Mouse (Mus musculus) embryonic fibroblast, embryonic 13.5 days (primary cell): ENCODE data around the gene Srr. TPM values are rescaled to one million over a fixed set of nuclear protein-coding genes. Genes with fewer than 3 reads are reported as not detected.

Experiments
- H3K27ac ChIP-seq: 2 replicates; pipeline ENCODE4 v1.5.1; 2012; ENCODE audit warnings: low read length, control low read depth, inconsistent platforms; ENCODE audit not compliant: insufficient read depth
- H3K4me1 ChIP-seq: 2 replicates; pipeline ENCODE4 v1.6.1; 2011; ENCODE audit warnings: low read length; ENCODE audit not compliant: control insufficient read depth, insufficient read depth
- H3K4me3 ChIP-seq: 2 replicates; pipeline ENCODE4 v1.5.1; 2011; ENCODE audit warnings: mild to moderate bottlenecking, control low read depth, low read length; ENCODE audit not compliant: insufficient read depth
- CTCF ChIP-seq: IDR thresholded peaks from 2 replicates; pipeline ENCODE4 v1.5.1; 2011; ENCODE audit warnings: mild to moderate bottlenecking, control low read depth, low read length, moderate library complexity, borderline replicate concordance; ENCODE audit not compliant: insufficient read depth
- POLR2A ChIP-seq: IDR thresholded peaks from 2 replicates; pipeline ENCODE4 v1.6.1; 2011; ENCODE audit warnings: low read depth, mild to moderate bottlenecking, control low read depth, low read length, moderate library complexity
- polyA plus RNA-seq: library from polyadenylated mRNA; stranded (reverse); fragments of >200 nt; gene quantifications from 2 replicates; pipeline ENCODE4 v1.2.4, GENCODE M21; 2011; ENCODE audit warnings: low read depth; ENCODE audit not compliant: missing spikeins, insufficient read length

The Srr gene
- polyA plus RNA-seq, 1 experiment: 37.1 TPM

- H3K4me1 ChIP-seq: no peaks in the 10 kb centered on the region
- H3K27ac ChIP-seq: no peak overlapping the region
- H3K4me3 ChIP-seq: no peak overlapping the region
- no peak for TF ChIP-seq POLR2A
- no peak for TF ChIP-seq CTCF
Observed at GRCm38 (mm10) chr11:74956006-74956405, 30.3 kb upstream of the Srr start.

GRCm38 (mm10) chr11:74954901-74955300, 29.2 kb upstream of the Srr start:
- H3K4me1 ChIP-seq: no peaks in the 10 kb centered on the region
- TF ChIP-seq CTCF: no peak
- no peak for TF ChIP-seq POLR2A
- H3K4me3 ChIP-seq: no peak overlapping the region
- H3K27ac ChIP-seq: no peak overlapping the region

DNA sequence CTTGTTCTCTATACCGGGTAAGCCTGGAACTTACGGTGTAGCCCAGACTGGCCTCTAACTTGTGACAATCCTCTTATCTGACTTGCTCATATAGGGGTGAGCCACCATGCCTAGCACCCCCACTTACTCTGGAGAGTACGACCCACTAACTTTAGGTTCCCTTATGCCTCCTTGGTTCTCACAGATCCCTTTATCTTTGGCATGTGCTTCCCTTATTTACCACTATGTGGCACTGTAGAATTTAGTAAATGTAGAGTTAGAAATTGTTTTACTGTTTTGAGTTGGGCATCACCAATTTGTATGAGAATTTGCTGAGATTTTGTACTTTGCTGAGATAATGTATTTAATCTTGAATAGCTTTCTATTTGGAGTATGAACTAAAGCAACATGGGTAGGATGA, 20.6 kb upstream of the Srr start:
- H3K4me1 ChIP-seq: no peaks in the 10 kb centered on the region; the same call in 1 of the 2 replicates
- H3K4me3 ChIP-seq: no peak overlapping the region
- TF ChIP-seq POLR2A: no peak
- no peak overlapping the region for H3K27ac ChIP-seq

- Histone ChIP-seq H3K27ac (no peak overlapping the region), H3K4me1 (no peaks in the 10 kb centered on the region), H3K4me3 (no peak overlapping the region)
- no peak for TF ChIP-seq CTCF
- TF ChIP-seq POLR2A: no peak
Observed at GRCm38 (mm10) chr11:74930391-74930790, 4.6 kb upstream of the Srr start.

- TF ChIP-seq POLR2A: no peak
- TF ChIP-seq CTCF: no peak
- Histone ChIP-seq H3K4me3 (no peak overlapping the region), H3K4me1 (no peaks in the 10 kb centered on the region), H3K27ac (no peak overlapping the region)
Observed at GRCm38 (mm10) chr11:74929111-74929510, 3.4 kb upstream of the Srr start.

- Histone ChIP-seq H3K4me3 (no peak overlapping the region), H3K4me1 (no peaks in the 10 kb centered on the region), H3K27ac (no peak overlapping the region)
- TF ChIP-seq CTCF (no peak), POLR2A (no peak)
Observed at GRCm38 (mm10) chr11:74927236-74927725, 1.5 kb upstream of the Srr start.

DNA sequence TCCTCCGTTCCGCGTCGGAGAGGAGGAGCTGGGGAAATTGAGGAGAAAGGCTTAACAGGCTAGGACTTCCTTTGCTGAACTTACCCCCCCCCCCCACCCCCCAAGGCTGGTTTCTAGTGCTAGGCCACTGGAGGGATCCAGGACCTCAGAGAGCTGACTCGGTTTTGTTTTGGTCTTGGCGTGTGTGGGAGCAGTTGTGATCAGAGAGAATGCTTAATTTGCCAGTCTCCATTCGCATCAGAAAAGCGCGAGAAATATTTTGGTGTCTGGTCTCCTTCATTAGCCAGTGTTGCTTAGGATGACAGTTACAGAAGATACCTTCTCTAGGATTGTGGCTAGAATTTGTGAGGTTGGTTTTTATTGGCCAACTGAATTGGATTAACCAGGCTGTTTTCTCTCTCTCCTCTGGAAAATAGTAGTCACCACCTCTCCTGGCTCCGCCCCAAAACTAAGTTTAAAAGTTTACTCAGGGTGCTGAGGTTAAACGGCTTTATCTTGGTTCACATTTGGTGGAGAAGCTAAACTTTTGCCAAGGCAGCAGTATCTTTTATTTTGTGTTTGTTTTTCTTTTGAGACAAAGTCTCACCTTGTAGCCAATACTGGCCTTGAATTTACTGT, 749 bp upstream of the Srr start:
- TF ChIP-seq POLR2A (no peak), CTCF (no peak)
- no peaks in the 10 kb centered on the region for H3K4me1 ChIP-seq

DNA sequence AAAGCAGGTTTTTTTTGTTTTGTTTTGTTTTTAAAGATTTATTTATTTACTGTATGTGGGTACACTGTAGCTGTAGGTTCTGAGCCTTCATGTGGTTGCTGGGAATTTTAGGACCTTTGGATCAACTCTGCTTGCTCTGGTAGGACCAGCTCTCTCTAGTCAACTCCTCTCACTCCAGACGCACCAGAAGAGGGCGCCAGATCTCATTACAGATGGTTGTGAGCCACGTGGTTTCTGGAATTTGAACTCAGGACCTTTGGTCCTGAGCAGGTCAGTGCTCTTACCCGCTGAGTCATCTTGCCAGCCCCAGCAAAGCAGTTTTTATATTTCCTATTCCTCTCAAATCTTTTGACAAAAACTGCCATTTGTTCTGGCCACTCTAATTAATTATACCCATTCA, 1.6 kb downstream of the Srr start:
- no peaks in the 10 kb centered on the region for H3K4me1 ChIP-seq
- H3K4me3 ChIP-seq: peak overlapping the region; percentile 90; the same call in 1 of the 2 replicates
- TF ChIP-seq POLR2A (no peak), CTCF (no peak)
- H3K27ac ChIP-seq: no peak overlapping the region

More for the DNA sequence above, 749 bp upstream of the Srr start:
- peak overlapping the region; percentile 90 for H3K4me3 ChIP-seq
- peak overlapping the region; percentile 94 for H3K27ac ChIP-seq

DNA sequence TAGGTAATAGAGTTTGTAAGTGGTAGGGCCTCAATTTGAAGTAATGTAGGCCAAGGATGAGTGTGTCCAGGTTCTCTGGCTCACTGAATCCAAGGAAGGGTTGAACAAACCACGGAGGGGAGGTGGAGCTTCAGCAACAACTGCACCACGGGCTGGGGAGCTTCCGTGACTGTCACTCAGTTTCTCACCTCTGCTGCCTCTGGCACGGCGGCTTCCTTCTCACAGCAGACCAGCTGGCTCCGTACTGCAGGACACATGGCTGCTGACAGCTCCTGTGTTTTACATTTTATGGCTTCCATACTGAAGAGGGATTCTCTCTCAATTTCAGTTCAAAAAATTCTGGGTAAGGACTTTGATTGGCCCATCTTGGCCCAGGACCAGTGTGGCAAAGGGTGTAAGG, 6.5 kb downstream of the Srr start:
- no peaks in the 10 kb centered on the region for H3K4me1 ChIP-seq
- no peak for TF ChIP-seq POLR2A
- no peak for TF ChIP-seq CTCF
- H3K27ac ChIP-seq: no peak overlapping the region
- H3K4me3 ChIP-seq: no peak overlapping the region

- Histone ChIP-seq H3K4me3 (no peak overlapping the region), H3K27ac (no peak overlapping the region; the same call in 1 of the 2 replicates), H3K4me1 (no peaks in the 10 kb centered on the region; the same call in 1 of the 2 replicates)
- no peak for TF ChIP-seq CTCF
- TF ChIP-seq POLR2A: no peak
Observed at GRCm38 (mm10) chr11:74912492-74912891, 13.3 kb downstream of the Srr start.
